Mouse (Mus musculus): Measurements from ENCODE around the gene Tsc22d3. TPM values are rescaled to one million over a fixed set of nuclear protein-coding genes. Genes with fewer than 3 reads are reported as not detected.

Gene Tsc22d3
- total and polyA plus RNA-seq, 2 experiments from 2014 or later: 172 to 240 TPM

- H3K4me1 ChIP-seq (ENCODE audit: control insufficient read depth, insufficient read depth): peaks cover 8% of the 10 kb centered on the region; the same call in 1 of the 2 replicates
- no peak overlapping the region for H3K4me3 ChIP-seq (ENCODE audit: low read depth, low read length)
- peak overlapping the region; percentile 76 for H3K27ac ChIP-seq (ENCODE audit: low read depth)
- peak; percentile 24; the same call in 1 of the 2 replicates for ATAC-seq (ENCODE audit: insufficient read depth, low read depth)
- WGBS: 75% methylated on average over 3 of the region's 3 CpGs
- H3K9me3 ChIP-seq (replicated peaks; ENCODE audit: control insufficient read depth, low read length): no peaks in the 10 kb centered on the region
- no peaks in the 10 kb centered on the region for H3K27me3 ChIP-seq (ENCODE audit: control insufficient read depth, insufficient read depth, low read length)
- DNase-seq (ENCODE audit: low spot score): no peak
- H3K9ac ChIP-seq (replicated peaks; ENCODE audit: low read depth, low read length): no peak overlapping the region
- H3K4me2 ChIP-seq (ENCODE audit: low read depth, low read length): no peak overlapping the region
- TF ChIP-seq CTCF (IDR thresholded peaks at IDR 0.05; ENCODE audit: low read depth): no peak
- TF ChIP-seq EP300 (IDR thresholded peaks at IDR 0.05; ENCODE audit: low read depth): no peak
- H3K36me3 ChIP-seq (replicated peaks; ENCODE audit: control insufficient read depth, insufficient read depth, low read length): no peaks in the 10 kb centered on the region
These were observed 35.2 kb downstream of the Tsc22d3 start for GRCm38 (mm10) chrX:140565212-140565611.

DNA sequence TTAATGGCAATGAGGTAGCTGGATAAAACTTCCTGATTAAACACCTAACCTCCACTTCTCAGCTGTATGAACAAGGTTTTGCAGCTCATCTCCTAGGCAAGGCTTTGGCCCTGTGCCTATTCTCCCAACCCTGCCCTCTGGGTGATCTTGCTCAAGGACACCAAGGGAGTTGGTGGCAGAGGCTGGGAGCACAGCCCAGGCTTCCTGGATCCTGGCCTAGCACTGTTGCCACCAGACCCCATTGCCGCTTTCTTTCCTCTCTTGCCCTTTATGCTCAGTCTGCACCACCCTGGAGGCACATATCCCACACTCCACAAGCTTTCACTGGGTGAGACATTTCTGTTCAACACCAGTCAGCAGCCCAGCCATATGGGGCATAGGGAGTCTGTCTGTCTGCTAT, 35.7 kb downstream of the Tsc22d3 start:
- Histone ChIP-seq H3K9me3 (replicated peaks; ENCODE audit: control insufficient read depth, low read length) (no peaks in the 10 kb centered on the region), H3K27me3 (ENCODE audit: control insufficient read depth, insufficient read depth, low read length) (no peaks in the 10 kb centered on the region), H3K9ac (replicated peaks; ENCODE audit: low read depth, low read length) (no peak overlapping the region), H3K4me3 (ENCODE audit: low read depth, low read length) (no peak overlapping the region), H3K4me1 (ENCODE audit: control insufficient read depth, insufficient read depth) (peaks cover 8% of the 10 kb centered on the region; the same call in 1 of the 2 replicates), H3K27ac (ENCODE audit: low read depth) (peak overlapping the region; percentile 76), H3K36me3 (replicated peaks; ENCODE audit: control insufficient read depth, insufficient read depth, low read length) (no peaks in the 10 kb centered on the region), H3K4me2 (ENCODE audit: low read depth, low read length) (no peak overlapping the region)
- TF ChIP-seq EP300 (IDR thresholded peaks at IDR 0.05; ENCODE audit: low read depth): no peak
- no peak for TF ChIP-seq CTCF (IDR thresholded peaks at IDR 0.05; ENCODE audit: low read depth)
- DNase-seq (ENCODE audit: low spot score) (no peak), ATAC-seq (ENCODE audit: insufficient read depth, low read depth) (peak; percentile 68)
- 67% methylated on average over 1 of the region's 1 CpGs for WGBS

DNA sequence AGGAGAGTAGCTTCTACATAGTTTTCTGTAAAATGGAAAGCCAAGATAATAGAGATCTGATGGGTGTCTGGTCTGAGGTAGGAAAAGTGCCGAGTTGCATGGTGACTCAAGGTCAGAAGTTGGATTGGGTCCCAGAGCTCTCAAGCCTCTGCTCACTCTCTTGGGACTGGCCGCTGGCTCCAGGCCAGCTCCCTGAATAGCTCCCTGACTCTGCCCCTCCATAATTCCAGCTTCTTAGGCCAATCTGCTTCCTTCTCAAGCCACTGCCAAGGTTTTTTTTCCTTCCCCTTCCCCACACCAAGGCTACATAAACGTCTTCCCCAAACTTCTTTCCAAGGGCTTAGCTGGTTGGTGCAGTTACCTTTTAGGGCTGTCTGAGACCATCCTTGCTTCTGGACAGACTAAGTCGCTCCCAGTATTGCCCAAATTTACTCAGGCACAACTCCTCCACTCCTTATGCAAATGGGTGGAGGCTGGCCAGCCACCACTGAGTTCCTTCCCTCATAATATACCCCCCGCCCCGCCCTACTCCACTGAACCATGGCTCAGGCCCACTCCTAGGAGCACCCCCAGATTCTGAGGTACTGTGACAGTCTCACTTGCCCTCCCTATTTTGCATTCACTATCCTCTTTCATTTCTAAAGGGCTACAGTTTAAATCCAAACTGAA, 42.1 kb downstream of the Tsc22d3 start:
- DNase-seq (ENCODE audit: low spot score) (peak; percentile 66), ATAC-seq (ENCODE audit: insufficient read depth, low read depth) (peak; percentile 79)
- no peaks in the 10 kb centered on the region for H3K27me3 ChIP-seq (ENCODE audit: control insufficient read depth, insufficient read depth, low read length)
- WGBS: 35% methylated on average over 6 of the region's 6 CpGs
- peak overlapping the region; percentile 80 for H3K27ac ChIP-seq (ENCODE audit: low read depth)
- H3K9me3 ChIP-seq (replicated peaks; ENCODE audit: control insufficient read depth, low read length): no peaks in the 10 kb centered on the region
- H3K4me1 ChIP-seq (ENCODE audit: control insufficient read depth, insufficient read depth): peaks cover 28% of the 10 kb centered on the region
- no peak overlapping the region for H3K4me3 ChIP-seq (ENCODE audit: low read depth, low read length)
- no peaks in the 10 kb centered on the region for H3K36me3 ChIP-seq (replicated peaks; ENCODE audit: control insufficient read depth, insufficient read depth, low read length)
- TF ChIP-seq CTCF (IDR thresholded peaks at IDR 0.05; ENCODE audit: low read depth): no peak
- TF ChIP-seq EP300 (IDR thresholded peaks at IDR 0.05; ENCODE audit: low read depth): no peak
- H3K9ac ChIP-seq (replicated peaks; ENCODE audit: low read depth, low read length): no peak overlapping the region
- H3K4me2 ChIP-seq (ENCODE audit: low read depth, low read length): 0 out of 2 replicates have a peak overlapping the region, but pooled peaks have one; percentile 1

DNA sequence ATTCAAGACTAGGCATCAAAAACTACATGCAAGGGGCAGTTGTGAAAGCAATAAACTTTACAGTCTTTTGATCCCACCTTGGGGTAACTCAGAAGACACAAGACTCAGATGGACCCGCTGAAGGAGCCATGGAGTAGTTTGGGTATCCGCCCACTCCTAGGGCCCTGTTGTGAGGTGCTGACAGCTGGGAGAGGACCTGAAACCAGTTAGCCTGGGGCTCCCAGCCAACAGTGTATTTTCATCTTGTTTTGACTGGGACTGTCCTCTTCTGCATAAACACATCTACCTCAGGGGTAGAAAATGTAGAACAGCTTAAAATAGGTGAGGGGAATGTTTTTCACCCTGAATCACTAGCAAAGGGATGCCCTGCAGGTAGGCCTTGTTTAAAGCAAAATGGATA, 44.5 kb downstream of the Tsc22d3 start:
- Histone ChIP-seq H3K4me1 (ENCODE audit: control insufficient read depth, insufficient read depth) (peaks cover 32% of the 10 kb centered on the region), H3K4me3 (ENCODE audit: low read depth, low read length) (no peak overlapping the region), H3K9ac (replicated peaks; ENCODE audit: low read depth, low read length) (no peak overlapping the region), H3K27me3 (ENCODE audit: control insufficient read depth, insufficient read depth, low read length) (no peaks in the 10 kb centered on the region), H3K36me3 (replicated peaks; ENCODE audit: control insufficient read depth, insufficient read depth, low read length) (no peaks in the 10 kb centered on the region), H3K27ac (ENCODE audit: low read depth) (peak overlapping the region; percentile 20; the same call in 1 of the 2 replicates), H3K9me3 (replicated peaks; ENCODE audit: control insufficient read depth, low read length) (no peaks in the 10 kb centered on the region), H3K4me2 (ENCODE audit: low read depth, low read length) (no peak overlapping the region)
- WGBS: 24% methylated on average over 2 of the region's 2 CpGs
- peak; percentile 55 for ATAC-seq (ENCODE audit: insufficient read depth, low read depth)
- DNase-seq (ENCODE audit: low spot score): no peak
- TF ChIP-seq EP300 (IDR thresholded peaks at IDR 0.05; ENCODE audit: low read depth): no peak
- TF ChIP-seq CTCF (IDR thresholded peaks at IDR 0.05; ENCODE audit: low read depth): no peak

DNA sequence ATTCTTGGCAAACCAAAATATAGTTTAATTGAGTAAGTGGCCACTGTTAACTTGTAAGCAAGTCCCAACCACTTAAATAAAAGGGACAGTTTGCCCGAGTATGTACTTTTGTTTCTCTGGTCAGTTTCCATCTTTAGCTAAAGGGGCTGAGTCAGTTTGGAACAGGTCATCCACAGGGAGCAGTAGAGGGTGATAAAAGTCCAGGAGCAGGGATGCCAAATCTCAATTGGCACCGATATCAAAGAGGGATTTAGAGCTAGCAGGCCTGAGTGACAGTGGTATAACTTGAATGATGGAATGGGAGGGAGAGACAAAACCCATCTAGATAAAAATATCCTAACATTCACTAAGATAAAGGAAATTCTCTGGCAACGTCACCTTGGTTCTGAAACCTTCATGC, 45.0 kb downstream of the Tsc22d3 start:
- ATAC-seq (ENCODE audit: insufficient read depth, low read depth): peak; percentile 44; the same call in 1 of the 2 replicates
- no peak for TF ChIP-seq EP300 (IDR thresholded peaks at IDR 0.05; ENCODE audit: low read depth)
- TF ChIP-seq CTCF (IDR thresholded peaks at IDR 0.05; ENCODE audit: low read depth): peak; percentile 13; the same call in 1 of the 2 replicates

More for the DNA sequence above, 45.0 kb downstream of the Tsc22d3 start:
- Histone ChIP-seq H3K4me3 (ENCODE audit: low read depth, low read length) (no peak overlapping the region), H3K36me3 (replicated peaks; ENCODE audit: control insufficient read depth, insufficient read depth, low read length) (no peaks in the 10 kb centered on the region), H3K9ac (replicated peaks; ENCODE audit: low read depth, low read length) (no peak overlapping the region), H3K4me2 (ENCODE audit: low read depth, low read length) (no peak overlapping the region), H3K27ac (ENCODE audit: low read depth) (peak overlapping the region; percentile 20; the same call in 1 of the 2 replicates), H3K27me3 (ENCODE audit: control insufficient read depth, insufficient read depth, low read length) (no peaks in the 10 kb centered on the region), H3K9me3 (replicated peaks; ENCODE audit: control insufficient read depth, low read length) (no peaks in the 10 kb centered on the region), H3K4me1 (ENCODE audit: control insufficient read depth, insufficient read depth) (peaks cover 32% of the 10 kb centered on the region)
- DNase-seq (ENCODE audit: low spot score): no peak
- 33% methylated on average over 3 of the region's 3 CpGs for WGBS

Data from heart, postnatal 0 days (tissue).